Mouse (Mus musculus) adrenal gland, adult 8-10 months (tissue): ENCODE results near the gene 4833423E24Rik. TPM values are rescaled to one million over a fixed set of nuclear protein-coding genes. Genes with fewer than 3 reads are reported as not detected.

Experiments
- DNase-seq: peaks from one replicate; pipeline ENCODE4 v3.0.0; 2022
- total RNA-seq, 4 experiments: library from RNA; stranded (reverse); gene quantifications; 2 replicates each; pipeline ENCODE4 v1.2.4; 2022

Gene 4833423E24Rik
- under 1 TPM; 0.26 to 0.66 (median 0.48) TPM for total RNA-seq

- DNase-seq, result no peak
These were observed at the start of gene 4833423E24Rik for GRCm38 (mm10) chr2:85518879-85519278. TSS of gene 4833423E24Rik (minus strand) at chr2:85519024.

- no peak for DNase-seq
These were observed 42.4 kb upstream of the 4833423E24Rik start for GRCm38 (mm10) chr2:85561187-85561586.

GRCm38 (mm10) chr2:85560226-85560625 is 41.4 kb upstream of the 4833423E24Rik start:
- no peak for DNase-seq

GRCm38 (mm10) chr2:85554806-85555205 is 36.0 kb upstream of the 4833423E24Rik start:
- DNase-seq, result no peak

- DNase-seq, result no peak
These were observed 15.1 kb upstream of the 4833423E24Rik start for GRCm38 (mm10) chr2:85533934-85534333.

- DNase-seq, result no peak
These were observed 13.4 kb upstream of the 4833423E24Rik start for GRCm38 (mm10) chr2:85532082-85532778.

GRCm38 (mm10) chr2:85522859-85523489 is 4.2 kb upstream of the 4833423E24Rik start:
- no peak for DNase-seq

- DNase-seq, result no peak
These were observed 532 bp downstream of the 4833423E24Rik start for GRCm38 (mm10) chr2:85518292-85518691.

GRCm38 (mm10) chr2:85510376-85510775 is 8.4 kb downstream of the 4833423E24Rik start:
- DNase-seq, result no peak

GRCm38 (mm10) chr2:85490396-85490795 is 28.4 kb downstream of the 4833423E24Rik start:
- peak; percentile 35 for DNase-seq

GRCm38 (mm10) chr2:85466801-85467325 is 52.0 kb downstream of the 4833423E24Rik start:
- peak; percentile 51 for DNase-seq

- no peak for DNase-seq
These were observed 75.3 kb downstream of the 4833423E24Rik start, which contains the start of gene Olfr995 for GRCm38 (mm10) chr2:85443539-85443938. TSS of gene Olfr995 (minus strand) at chr2:85443639.

- DNase-seq, result no peak
These were observed 76.3 kb downstream of the 4833423E24Rik start for GRCm38 (mm10) chr2:85442546-85442945.

- no peak for DNase-seq
These were observed 82.5 kb downstream of the 4833423E24Rik start, which contains the start of gene Olfr994 for GRCm38 (mm10) chr2:85436351-85436750. TSS of gene Olfr994 (minus strand) at chr2:85436451.

Other genes starting within 250 kb of the 4833423E24Rik start
- gene Olfr987, start 179.7 kb downstream of the 4833423E24Rik start, total RNA-seq, result not detected
- not detected for gene Olfr988, start 155.8 kb downstream of the 4833423E24Rik start, total RNA-seq
- gene Olfr992, start 109.6 kb downstream of the 4833423E24Rik start, total RNA-seq, result not detected
- not detected for gene Olfr993, start 104.1 kb downstream of the 4833423E24Rik start, total RNA-seq
- gene Olfr994, start 82.6 kb downstream of the 4833423E24Rik start, total RNA-seq, result not detected
- not detected for gene Olfr995, start 75.4 kb downstream of the 4833423E24Rik start, total RNA-seq
- not detected for gene Olfr996, start 60.2 kb upstream of the 4833423E24Rik start, total RNA-seq
- not detected for gene Olfr998, start 69.9 kb upstream of the 4833423E24Rik start, total RNA-seq
- gene Olfr1000, start 92.9 kb upstream of the 4833423E24Rik start, total RNA-seq, result not detected
- gene Olfr1002, start 131.7 kb upstream of the 4833423E24Rik start, total RNA-seq, result not detected
- not detected for gene Olfr154, start 145.4 kb upstream of the 4833423E24Rik start, total RNA-seq
- gene Olfr1006, start 159.7 kb upstream of the 4833423E24Rik start, total RNA-seq, result not detected
- gene Olfr1008, start 170.4 kb upstream of the 4833423E24Rik start, total RNA-seq, result not detected
- gene Olfr1009, start 196.4 kb upstream of the 4833423E24Rik start, total RNA-seq, result under 1 TPM in 3 of 4 experiments, not detected in 1; 0.17 to 0.24 (median 0.22) TPM
- not detected for gene Olfr1012, start 243.7 kb upstream of the 4833423E24Rik start, total RNA-seq
- not detected for gene Olfr1013, start 248.1 kb upstream of the 4833423E24Rik start, total RNA-seq